Mouse (Mus musculus) testis, adult 2 months (tissue): ENCODE measurements around the gene Hras.

Source experiments
- CTCF ChIP-seq: fragments of 200-500 bp; IDR thresholded peaks from 2 replicates; pipeline ENCODE4 v1.5.1; 2012; ENCODE audit warnings: low read depth, mild to moderate bottlenecking, inconsistent platforms, low read length, moderate library complexity; ENCODE audit not compliant: control insufficient read depth, insufficient read depth, insufficient replicate concordance
- POLR2A ChIP-seq: fragments of 200-500 bp; IDR thresholded peaks from 2 replicates; pipeline ENCODE4 v1.6.1; 2012; ENCODE audit warnings: low read depth, mild to moderate bottlenecking, inconsistent platforms, low read length, moderate library complexity; ENCODE audit not compliant: control insufficient read depth

DNA sequence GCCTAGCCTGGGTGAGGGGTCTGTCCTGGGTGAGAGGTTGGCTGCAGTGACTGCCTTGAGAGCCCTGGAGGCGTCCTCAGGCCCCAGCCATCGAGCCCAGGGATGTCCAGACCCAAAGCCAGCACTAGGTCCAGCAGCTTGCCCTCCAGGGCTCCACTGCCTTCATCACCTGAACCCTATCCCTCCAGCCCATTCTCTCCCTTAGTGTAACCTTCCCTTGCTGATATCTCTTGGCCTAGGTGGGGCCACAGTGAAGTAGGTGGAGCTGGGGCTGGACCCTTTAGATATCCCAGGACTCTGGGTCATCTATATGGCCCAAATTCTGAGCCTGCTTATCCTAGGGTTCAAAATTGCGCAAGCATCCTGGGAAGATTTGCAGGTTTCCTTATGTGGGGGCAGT, 15.7 kb upstream of the Hras start:
- TF ChIP-seq CTCF: no peak
- TF ChIP-seq POLR2A: no peak
